Mouse (Mus musculus) MEL (cell line): ENCODE measurements around the gene 5730596B20Rik.

ENCODE experiments used
- BHLHE40 ChIP-seq: IDR thresholded peaks from 2 replicates; pipeline ENCODE4 v1.6.1; 2012; ENCODE audit warnings: low read depth, mild to moderate bottlenecking, inconsistent platforms, low read length, improper control_type of control experiment, borderline replicate concordance
- CTCF ChIP-seq, 3 experiments: IDR thresholded peaks in 2 of 3; conservative IDR thresholded peaks in 1 of 3; 2 replicates each; pipeline ENCODE4 v1.5.1; 2011 to 2012; ENCODE audit warnings: low read length in 3 of 3, low read depth in 2 of 3, mild to moderate bottlenecking in 2 of 3, improper control_type of control experiment in 1 of 3, inconsistent platforms in 1 of 3, mixed read lengths in 1 of 3, moderate library complexity in 1 of 3; ENCODE audit not compliant: control insufficient read depth in 1 of 3, insufficient read depth in 1 of 3, poor library complexity in 1 of 3, severe bottlenecking in 1 of 3
- ETS1 ChIP-seq: IDR thresholded peaks from 2 replicates; pipeline ENCODE4 v1.6.1; 2012; ENCODE audit warnings: low read depth, mild to moderate bottlenecking, inconsistent platforms, low read length, improper control_type of control experiment, moderate library complexity
- MAX ChIP-seq: IDR thresholded peaks from 2 replicates; pipeline ENCODE4 v1.6.1; 2011; ENCODE audit warnings: low read length, improper control_type of control experiment
- MEF2A ChIP-seq: IDR thresholded peaks from 2 replicates; pipeline ENCODE4 v1.6.1; 2014; ENCODE audit warnings: low read depth, mild to moderate bottlenecking, inconsistent platforms, low read length, improper control_type of control experiment; ENCODE audit not compliant: poor library complexity, insufficient replicate concordance, severe bottlenecking; ENCODE audit errors: extremely low read depth
- POLR2AphosphoS2 ChIP-seq: IDR thresholded peaks from 2 replicates; pipeline ENCODE4 v1.6.1; 2011; ENCODE audit warnings: low read length, improper control_type of control experiment
- SIN3A ChIP-seq: IDR thresholded peaks from 2 replicates; pipeline ENCODE4 v1.6.1; 2012; ENCODE audit warnings: low read length, improper control_type of control experiment, inconsistent platforms
- TAL1 ChIP-seq: IDR thresholded peaks from 2 replicates; pipeline ENCODE4 v1.6.1; 2012; ENCODE audit warnings: mild to moderate bottlenecking, inconsistent platforms, low read length, moderate library complexity, mixed read lengths
- TBP ChIP-seq: IDR thresholded peaks from 2 replicates; pipeline ENCODE4 v1.8.0; 2011; ENCODE audit warnings: low read depth, low read length, improper control_type of control experiment

DNA sequence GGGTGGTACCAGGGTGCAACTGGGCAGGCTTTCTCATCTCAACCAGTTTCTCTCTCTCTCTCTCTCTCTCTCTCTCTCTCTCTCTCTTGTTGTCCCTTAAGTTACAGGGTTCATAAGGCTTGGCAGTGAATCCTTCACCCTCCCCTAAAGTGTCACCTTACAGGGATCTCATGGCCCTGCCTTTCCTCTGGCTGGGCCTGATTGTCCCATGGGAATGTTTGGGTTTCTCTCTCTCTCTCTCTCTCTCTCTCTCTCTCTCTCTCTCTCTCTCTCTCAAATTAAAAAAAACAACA, 30.3 kb downstream of the 5730596B20Rik start:
- TF ChIP-seq BHLHE40 (no peak), TBP (no peak), ETS1 (no peak), TAL1 (no peak), MEF2A (no peak), SIN3A (no peak), CTCF (IDR thresholded peaks at IDR 0.05 in 2 of 3, conservative IDR thresholded peaks at IDR 0.05 in 1 of 3; ENCODE audit: control insufficient read depth in 1 of 3, insufficient read depth in 1 of 3, low read depth in 2 of 3, low read length in 3 of 3, poor library complexity in 1 of 3, severe bottlenecking in 1 of 3) (no peak), MAX (no peak), POLR2AphosphoS2 (no peak)
